Mouse (Mus musculus) lung, postnatal 0 days (tissue): Measurements from ENCODE around the gene Gm17571.

Source experiments
- CTCF ChIP-seq: IDR thresholded peaks from 2 replicates; pipeline ENCODE4 v1.5.1; 2016; ENCODE audit warnings: antibody characterized with exemption, mild to moderate bottlenecking
- EP300 ChIP-seq: IDR thresholded peaks from 2 replicates; pipeline ENCODE4 v1.6.1; 2016; ENCODE audit warnings: antibody characterized with exemption, mild to moderate bottlenecking, control low read depth

GRCm38 (mm10) chr9:13430302-13430701 lies 16.3 kb downstream of the Gm17571 start:
- no peak for TF ChIP-seq CTCF
- TF ChIP-seq EP300 = peak; percentile 92
